Mouse (Mus musculus) embryonic fibroblast, embryonic 13.5 days (primary cell): ENCODE results near the gene Ovch2. TPM values are rescaled to one million over a fixed set of nuclear protein-coding genes. Genes with fewer than 3 reads are reported as not detected.
"Not testable (repeated sequence)": the region's sequence is repeated elsewhere in the genome, so short reads cannot be mapped to it uniquely, and the experiment has no call there.

Experiments
- H3K27ac ChIP-seq: 2 replicates; pipeline ENCODE4 v1.5.1; 2012; ENCODE audit warnings: low read length, control low read depth, inconsistent platforms; ENCODE audit not compliant: insufficient read depth
- H3K4me1 ChIP-seq: 2 replicates; pipeline ENCODE4 v1.6.1; 2011; ENCODE audit warnings: low read length; ENCODE audit not compliant: control insufficient read depth, insufficient read depth
- H3K4me3 ChIP-seq: 2 replicates; pipeline ENCODE4 v1.5.1; 2011; ENCODE audit warnings: mild to moderate bottlenecking, control low read depth, low read length; ENCODE audit not compliant: insufficient read depth
- CTCF ChIP-seq: IDR thresholded peaks from 2 replicates; pipeline ENCODE4 v1.5.1; 2011; ENCODE audit warnings: mild to moderate bottlenecking, control low read depth, low read length, moderate library complexity, borderline replicate concordance; ENCODE audit not compliant: insufficient read depth
- POLR2A ChIP-seq: IDR thresholded peaks from 2 replicates; pipeline ENCODE4 v1.6.1; 2011; ENCODE audit warnings: low read depth, mild to moderate bottlenecking, control low read depth, low read length, moderate library complexity
- polyA plus RNA-seq: library from polyadenylated mRNA; stranded (reverse); fragments of >200 nt; gene quantifications from 2 replicates; pipeline ENCODE4 v1.2.4, GENCODE M21; 2011; ENCODE audit warnings: low read depth; ENCODE audit not compliant: missing spikeins, insufficient read length

Gene Ovch2
- not detected in 2 replicates for polyA plus RNA-seq

- no peaks in the 10 kb centered on the region for H3K4me1 ChIP-seq
- TF ChIP-seq POLR2A (no peak), CTCF (no peak)
- no peak within 1 kb of the TSS for H3K27ac ChIP-seq
- no peak within 1 kb of the TSS for H3K4me3 ChIP-seq
Measured at GRCm38 (mm10) chr7:107801108-107801507, at the start of gene Ovch2. Ovch2 (minus strand) TSS chr7:107801208.

- H3K27ac ChIP-seq, H3K4me3 ChIP-seq, H3K4me1 ChIP-seq: not testable (repeated sequence)
Measured at GRCm38 (mm10) chr7:107847390-107847789, 46.4 kb upstream of the Ovch2 start, which contains the start of gene Olfr470. Olfr470 (minus strand) TSS chr7:107847490.

GRCm38 (mm10) chr7:107841719-107842118 lies 40.7 kb upstream of the Ovch2 start:
- no peaks in the 10 kb centered on the region for H3K4me1 ChIP-seq
- TF ChIP-seq POLR2A, result no peak
- TF ChIP-seq CTCF, result no peak
- no peak overlapping the region for H3K27ac ChIP-seq
- no peak overlapping the region for H3K4me3 ChIP-seq

- H3K4me3 ChIP-seq, H3K27ac ChIP-seq: not testable (repeated sequence)
Measured at GRCm38 (mm10) chr7:107825441-107825840, 24.4 kb upstream of the Ovch2 start, which contains the start of gene Olfr469. Olfr469 (minus strand) TSS chr7:107825541.

GRCm38 (mm10) chr7:107823867-107824266 lies 22.9 kb upstream of the Ovch2 start:
- H3K4me3 ChIP-seq, H3K27ac ChIP-seq, H3K4me1 ChIP-seq: not testable (repeated sequence)

More at GRCm38 (mm10) chr7:107825441-107825840, 24.4 kb upstream of the Ovch2 start, which contains the start of gene Olfr469:
- not testable (repeated sequence) for H3K4me1 ChIP-seq

GRCm38 (mm10) chr7:107819442-107819841 lies 18.4 kb upstream of the Ovch2 start:
- Histone ChIP-seq H3K4me1 (no peaks in the 10 kb centered on the region), H3K4me3 (no peak overlapping the region), H3K27ac (no peak overlapping the region)
- TF ChIP-seq CTCF (no peak), POLR2A (no peak)

- no peak within 1 kb of the TSS for H3K27ac ChIP-seq
- no peaks in the 10 kb centered on the region for H3K4me1 ChIP-seq
- H3K4me3 ChIP-seq, result no peak within 1 kb of the TSS
- TF ChIP-seq CTCF (no peak), POLR2A (no peak)
Measured at GRCm38 (mm10) chr7:107811963-107812362, 11.0 kb upstream of the Ovch2 start, which contains the start of gene Olfr467. Olfr467 (plus strand) TSS chr7:107812263.

GRCm38 (mm10) chr7:107802138-107802537 lies 1.1 kb upstream of the Ovch2 start:
- no peak overlapping the region for H3K27ac ChIP-seq
- no peaks in the 10 kb centered on the region for H3K4me1 ChIP-seq
- TF ChIP-seq CTCF, result no peak
- no peak for TF ChIP-seq POLR2A
- H3K4me3 ChIP-seq, result no peak overlapping the region

GRCm38 (mm10) chr7:107796500-107796899 lies 4.5 kb downstream of the Ovch2 start:
- TF ChIP-seq POLR2A (no peak), CTCF (no peak)
- H3K27ac ChIP-seq, result no peak overlapping the region
- H3K4me1 ChIP-seq, result no peaks in the 10 kb centered on the region
- no peak overlapping the region for H3K4me3 ChIP-seq

- no peak for TF ChIP-seq CTCF
- no peak for TF ChIP-seq POLR2A
Measured at GRCm38 (mm10) chr7:107787977-107788620, 12.9 kb downstream of the Ovch2 start.

GRCm38 (mm10) chr7:107779611-107780010 lies 21.4 kb downstream of the Ovch2 start:
- Histone ChIP-seq H3K27ac (no peak overlapping the region), H3K4me1 (no peaks in the 10 kb centered on the region), H3K4me3 (no peak overlapping the region)
- TF ChIP-seq CTCF (0 out of 2 replicates have a peak, but pooled peaks have one; percentile 15), POLR2A (no peak)

More at GRCm38 (mm10) chr7:107787977-107788620, 12.9 kb downstream of the Ovch2 start:
- Histone ChIP-seq H3K4me1 (no peaks in the 10 kb centered on the region), H3K4me3 (no peak overlapping the region), H3K27ac (no peak overlapping the region)
